Mouse (Mus musculus) bone marrow, adult 2 months (tissue): ENCODE data around the gene Dnajc30. TPM values are rescaled to one million over a fixed set of nuclear protein-coding genes. Genes with fewer than 3 reads are reported as not detected.

Experiments
- H3K27ac ChIP-seq: fragments of 200-500 bp; 2 replicates; pipeline ENCODE4 v1.5.1; 2012; ENCODE audit warnings: low read depth, mild to moderate bottlenecking, control low read depth, inconsistent platforms, low read length; ENCODE audit not compliant: control insufficient read depth, poor library complexity, insufficient read depth
- H3K4me1 ChIP-seq: fragments of 200-500 bp; 2 replicates; pipeline ENCODE4 v1.6.1; 2011; ENCODE audit warnings: low read length; ENCODE audit not compliant: control insufficient read depth, insufficient read depth
- H3K4me3 ChIP-seq: fragments of 200-500 bp; replicated peaks from 2 replicates; pipeline ENCODE3; 2011; ENCODE audit warnings: mild to moderate bottlenecking, low read depth, low read length, control low read depth; ENCODE audit not compliant: control insufficient read depth
- CTCF ChIP-seq: fragments of 200-500 bp; IDR thresholded peaks from 2 replicates; pipeline ENCODE4 v1.5.1; 2011; ENCODE audit warnings: low read length, control low read depth; ENCODE audit not compliant: control insufficient read depth, insufficient read depth
- POLR2A ChIP-seq: fragments of 200-500 bp; IDR thresholded peaks from 2 replicates; pipeline ENCODE4 v1.6.1; 2011; ENCODE audit warnings: low read depth, mild to moderate bottlenecking, control low read depth, low read length, borderline replicate concordance; ENCODE audit not compliant: control insufficient read depth
- WGBS: fragments of 180-500 bp; shearing (Covaris S2); methylation state at CpG from one replicate; pipeline ENCODE4 v1.1.7; 2018; 5-methylcytosine and 5-hydroxymethylcytosine counted together
- polyA plus RNA-seq: library from polyadenylated mRNA; stranded (reverse); fragments of >200 nt; gene quantifications from 2 replicates; pipeline ENCODE4 v1.2.4, GENCODE M21; 2011; ENCODE audit warnings: low replicate concordance; ENCODE audit not compliant: missing spikeins, insufficient read depth, insufficient read length

Gene Dnajc30
- polyA plus RNA-seq, 1 experiment = 18.8 TPM

DNA sequence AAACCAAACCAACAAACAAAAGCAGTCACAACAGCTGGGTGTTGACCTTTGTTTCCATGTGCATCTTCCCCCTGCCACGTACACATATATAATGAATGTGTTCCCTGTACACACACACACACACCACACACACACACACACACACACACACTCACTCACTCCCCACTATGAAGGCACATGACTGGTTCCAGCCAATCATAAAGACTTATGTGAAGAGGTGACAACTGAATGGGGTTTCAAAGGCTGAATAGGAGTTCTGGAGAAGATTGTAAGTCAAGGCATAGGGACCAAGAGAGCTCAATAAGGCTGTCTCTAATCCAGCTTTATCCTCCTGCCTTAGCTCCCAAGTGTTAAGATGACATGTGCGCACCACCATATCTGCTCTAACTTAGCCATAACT, 15.6 kb downstream of the Dnajc30 start:
- TF ChIP-seq CTCF = no peak
- no peak for TF ChIP-seq POLR2A
- Histone ChIP-seq H3K4me1 (no peaks in the 10 kb centered on the region), H3K4me3 (no peak overlapping the region), H3K27ac (no peak overlapping the region)
- WGBS = 88% methylated on average over 2 of the region's 2 CpGs

DNA sequence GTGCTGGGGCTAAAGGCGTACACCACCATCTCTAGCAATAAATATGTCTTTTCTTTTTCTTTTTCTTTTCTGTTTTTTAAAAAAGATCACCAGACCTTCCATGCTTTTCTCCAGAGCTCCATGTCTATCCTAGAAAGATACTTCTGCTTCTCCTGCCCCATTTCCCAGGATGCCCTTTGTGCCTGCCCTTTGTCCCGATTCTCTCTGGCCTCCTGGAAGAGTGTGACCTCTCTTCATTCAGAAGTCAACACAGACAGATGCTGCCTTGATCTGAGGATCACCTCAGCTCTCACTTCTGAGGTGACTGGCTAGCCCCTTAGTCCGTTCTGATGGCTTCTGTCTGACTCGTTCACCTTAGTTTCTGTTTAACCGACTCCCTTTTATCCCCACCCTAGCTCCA, 16.5 kb downstream of the Dnajc30 start:
- no peak overlapping the region for H3K27ac ChIP-seq
- TF ChIP-seq POLR2A (no peak), CTCF (no peak)
- no peaks in the 10 kb centered on the region for H3K4me1 ChIP-seq
- H3K4me3 ChIP-seq = no peak overlapping the region
- WGBS = 73% methylated on average over 5 of the region's 5 CpGs

DNA sequence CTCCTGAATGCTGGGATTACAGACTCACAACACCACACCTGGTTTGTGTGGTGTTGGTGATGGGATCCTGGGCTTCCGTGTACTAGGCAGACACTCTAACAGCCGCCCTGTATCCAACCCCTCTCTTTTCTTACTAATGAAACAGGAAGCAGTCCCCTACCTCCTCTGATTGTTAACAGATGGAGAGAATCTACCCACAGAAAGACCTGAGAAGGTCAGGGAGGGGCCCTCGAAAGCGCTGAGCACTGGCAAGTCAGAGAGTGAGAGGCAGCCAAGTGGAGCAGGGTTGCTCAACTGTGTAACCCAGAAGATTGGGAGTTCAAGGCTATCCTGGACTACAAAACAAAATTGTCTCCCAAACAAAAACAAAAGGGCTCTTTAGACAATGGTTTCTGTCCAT, 22.9 kb downstream of the Dnajc30 start:
- H3K27ac ChIP-seq = no peak overlapping the region
- TF ChIP-seq POLR2A (no peak), CTCF (no peak)

DNA sequence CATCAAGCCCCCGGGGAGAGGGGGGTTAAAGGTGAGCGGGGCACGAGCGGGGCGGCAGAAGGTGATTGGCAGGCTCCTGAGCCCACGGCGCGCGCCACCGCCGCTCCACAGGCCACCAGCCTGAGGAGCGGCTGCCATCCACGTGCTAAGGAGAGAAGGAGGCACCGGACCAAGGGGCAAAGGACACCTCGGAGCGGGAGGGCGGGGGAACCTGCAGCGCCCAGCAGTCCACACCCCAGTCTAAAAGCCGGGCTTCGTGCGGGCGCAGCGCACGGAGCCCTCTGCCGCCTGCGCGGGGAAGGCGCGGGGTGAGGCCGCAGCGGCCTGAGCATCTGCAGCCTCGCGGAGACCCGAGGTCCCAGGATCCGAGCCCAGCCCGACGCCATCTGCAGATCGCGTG, 25.7 kb downstream of the Dnajc30 start, which contains the start of gene Mlxipl:
TSS of gene Mlxipl (plus strand) at position 238 of the 400 bp plus-strand sequence.
- TF ChIP-seq CTCF = no peak
- no peak for TF ChIP-seq POLR2A
- Histone ChIP-seq H3K27ac (no peak within 1 kb of the TSS), H3K4me3 (no peak within 1 kb of the TSS), H3K4me1 (no peaks in the 10 kb centered on the region)
- 6% methylated on average over 39 of the region's 39 CpGs for WGBS

More for the DNA sequence above, 22.9 kb downstream of the Dnajc30 start:
- no peak overlapping the region for H3K4me3 ChIP-seq
- 42% methylated on average over 4 of the region's 4 CpGs for WGBS
- no peaks in the 10 kb centered on the region for H3K4me1 ChIP-seq

DNA sequence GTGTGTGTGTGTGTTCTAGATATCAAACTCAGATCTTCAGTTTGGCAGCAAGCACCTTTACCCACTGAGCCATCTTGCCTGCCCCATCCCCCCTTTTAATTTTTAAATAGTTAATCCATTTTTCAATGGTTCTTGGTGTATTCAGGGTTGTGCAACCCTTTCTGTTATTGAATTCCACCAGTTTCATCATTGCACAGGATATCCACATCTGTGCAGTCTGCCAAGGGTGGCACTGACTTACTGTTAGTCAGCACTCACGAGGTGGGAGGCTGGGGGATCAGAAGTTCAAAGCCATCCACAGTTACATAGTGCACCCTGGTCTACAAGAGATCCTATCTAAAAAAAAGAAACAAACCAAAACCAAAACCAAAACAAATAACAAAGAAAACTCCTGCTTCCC, 37.0 kb downstream of the Dnajc30 start:
- Histone ChIP-seq H3K4me1 (no peaks in the 10 kb centered on the region; the same call in 1 of the 2 replicates), H3K4me3 (no peak overlapping the region), H3K27ac (no peak overlapping the region)
- WGBS = 22% methylated on average over 1 of the region's 1 CpGs
- TF ChIP-seq POLR2A (no peak), CTCF (no peak)

DNA sequence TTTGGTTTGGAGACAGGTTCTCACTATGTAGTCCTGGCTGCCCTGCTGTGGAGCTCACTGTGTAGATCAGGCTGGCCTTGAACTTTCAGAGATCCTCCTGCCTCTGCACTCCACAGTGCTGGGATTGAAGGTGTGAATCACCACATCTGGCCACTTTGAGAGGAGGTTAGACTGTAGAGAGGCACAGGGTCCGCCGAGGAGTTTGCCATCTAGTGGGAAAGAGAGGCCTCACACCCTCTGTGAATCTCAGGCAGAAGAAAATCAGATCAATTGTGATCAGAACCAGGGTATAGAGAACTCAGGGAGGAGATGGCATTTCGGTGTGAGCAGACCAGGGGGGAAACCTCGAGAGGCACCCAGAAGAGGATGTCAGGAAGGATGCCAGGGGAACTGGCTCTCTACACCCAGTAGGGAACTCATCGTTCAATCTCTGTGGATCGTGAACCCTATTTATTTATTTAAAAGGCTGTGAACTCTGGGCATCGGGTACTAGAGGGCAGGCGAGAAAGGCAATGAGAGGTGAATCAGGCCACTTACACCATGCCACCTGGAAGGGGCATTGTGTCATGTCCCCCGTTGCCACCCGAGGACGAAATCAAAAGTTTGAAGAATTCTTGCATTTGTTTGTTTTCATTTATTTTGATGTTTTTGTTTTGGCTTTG, 40.1 kb downstream of the Dnajc30 start:
- TF ChIP-seq POLR2A = no peak
- peak; percentile 38; the same call in 1 of the 2 replicates for TF ChIP-seq CTCF

DNA sequence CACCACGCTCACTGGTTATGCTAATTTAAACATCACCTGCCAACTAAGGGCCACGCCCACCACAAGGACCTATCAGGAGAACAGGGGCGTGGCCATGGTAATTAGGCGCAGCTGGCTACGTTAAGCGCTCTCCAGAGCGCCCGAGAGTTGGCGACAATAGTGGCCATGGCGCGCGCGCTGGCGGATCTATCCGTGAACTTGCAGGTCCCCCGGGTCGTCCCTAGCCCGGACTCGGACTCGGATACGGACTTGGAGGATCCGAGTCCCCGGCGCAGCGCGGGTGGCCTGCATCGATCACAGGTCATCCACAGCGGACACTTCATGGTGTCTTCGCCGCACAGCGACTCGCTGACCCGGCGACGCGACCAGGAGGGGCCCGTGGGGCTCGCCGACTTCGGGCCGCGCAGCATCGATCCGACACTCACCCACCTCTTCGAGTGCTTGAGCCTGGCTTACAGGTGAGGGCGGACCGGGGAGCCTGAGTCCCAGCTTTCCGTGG, 42.8 kb downstream of the Dnajc30 start:
- H3K4me1 ChIP-seq = peaks cover 2% of the 10 kb centered on the region; the same call in 1 of the 2 replicates
- H3K4me3 ChIP-seq = no peak overlapping the region
- TF ChIP-seq POLR2A (no peak), CTCF (no peak)
- WGBS = 1% methylated on average over 48 of the region's 48 CpGs
- H3K27ac ChIP-seq = no peak overlapping the region

More for the DNA sequence above, 40.1 kb downstream of the Dnajc30 start:
- H3K27ac ChIP-seq = no peak overlapping the region
- no peak overlapping the region for H3K4me3 ChIP-seq
- 52% methylated on average over 11 of the region's 11 CpGs for WGBS
- H3K4me1 ChIP-seq = peaks cover 2% of the 10 kb centered on the region; the same call in 1 of the 2 replicates

DNA sequence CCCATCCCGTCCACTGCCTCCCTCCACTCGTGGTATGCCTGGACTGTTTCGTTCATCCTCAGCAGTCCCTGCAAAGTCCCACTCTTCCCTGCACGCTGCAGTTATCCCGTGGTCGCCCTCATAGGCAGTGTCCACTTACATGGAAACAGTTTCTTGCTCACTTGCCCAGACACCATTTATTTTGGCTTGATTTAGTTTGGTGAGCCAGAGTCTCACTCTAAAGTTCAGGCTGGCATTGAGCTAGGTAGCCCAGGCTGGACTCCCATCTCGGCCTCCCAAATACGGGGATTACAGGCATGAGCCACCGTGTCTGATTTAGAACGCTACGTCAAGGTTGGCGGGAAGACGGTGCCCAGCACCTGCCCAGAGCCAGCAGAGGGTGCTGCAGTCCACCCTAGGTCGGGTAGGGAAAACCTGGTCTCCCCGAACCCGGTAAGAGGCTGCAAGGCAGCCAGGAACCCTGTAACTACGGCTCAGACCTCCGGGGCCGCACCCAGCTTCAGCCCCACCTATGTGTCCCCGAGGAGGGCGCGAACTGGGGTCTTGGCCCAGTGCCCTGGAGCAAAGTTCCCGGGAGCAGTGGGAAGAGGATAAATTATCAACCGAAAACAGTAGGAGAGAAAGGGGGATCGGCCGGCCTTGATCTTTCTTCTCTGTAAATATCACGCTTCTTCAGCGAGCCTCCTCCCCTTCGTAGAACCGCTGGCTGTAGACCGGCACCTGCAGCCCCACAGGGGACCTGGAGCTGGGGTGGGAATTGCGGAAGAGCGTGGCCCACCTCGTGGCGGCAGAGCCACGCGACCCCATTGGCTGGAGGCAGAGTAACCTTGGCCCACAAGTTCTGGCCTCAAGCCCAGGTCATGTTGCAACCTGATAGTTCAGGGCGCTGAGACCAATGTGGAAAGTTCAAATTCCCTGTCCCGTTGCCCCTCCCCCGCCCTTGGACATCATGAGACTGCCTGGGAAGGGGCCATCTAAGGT, 43.8 kb downstream of the Dnajc30 start:
- WGBS = 7% methylated on average over 40 of the region's 40 CpGs
- TF ChIP-seq CTCF = peak; percentile 48; the same call in 1 of the 2 replicates
- no peak for TF ChIP-seq POLR2A
- no peak overlapping the region for H3K4me3 ChIP-seq
- H3K4me1 ChIP-seq = peaks cover 2% of the 10 kb centered on the region; the same call in 1 of the 2 replicates
- H3K27ac ChIP-seq = no peak overlapping the region
